Mouse (Mus musculus): Measurements from ENCODE around the gene Rprd1b. TPM values are rescaled to one million over a fixed set of nuclear protein-coding genes. Genes with fewer than 3 reads are reported as not detected.

The Rprd1b gene
- polyA plus RNA-seq, 1 experiment, result 14.7 TPM

DNA sequence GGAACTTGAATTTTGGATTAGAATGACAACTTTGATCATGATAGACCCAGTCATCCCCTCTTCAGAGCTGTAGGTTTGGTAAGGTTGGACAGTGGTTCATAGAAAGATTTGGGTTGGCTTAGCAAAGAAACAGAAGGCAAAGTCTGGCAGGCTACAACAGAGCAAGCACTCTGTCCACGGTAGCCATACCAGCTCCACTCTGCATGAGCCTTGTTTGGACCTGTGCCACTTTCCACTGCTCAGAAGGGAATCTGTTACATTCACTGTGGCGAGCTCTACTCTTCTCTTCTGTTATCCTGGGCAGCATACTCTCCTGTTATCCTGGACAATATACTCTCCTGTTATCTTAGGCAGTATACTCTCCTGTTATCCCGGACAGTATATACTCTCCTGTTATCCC, 29.5 kb upstream of the Rprd1b start:
- no peak overlapping the region for H3K4me3 ChIP-seq (ENCODE audit: insufficient read depth, low read length)
- no peak overlapping the region for H3K27ac ChIP-seq (ENCODE audit: insufficient read depth, low read depth, low read length)
- no peaks in the 10 kb centered on the region for H3K4me1 ChIP-seq (ENCODE audit: control insufficient read depth, insufficient read depth, low read length)
- TF ChIP-seq POLR2A (IDR thresholded peaks at IDR 0.05; ENCODE audit: borderline replicate concordance, low read depth, low read length) (no peak), CTCF (IDR thresholded peaks at IDR 0.05; ENCODE audit: low read depth, low read length) (no peak)

DNA sequence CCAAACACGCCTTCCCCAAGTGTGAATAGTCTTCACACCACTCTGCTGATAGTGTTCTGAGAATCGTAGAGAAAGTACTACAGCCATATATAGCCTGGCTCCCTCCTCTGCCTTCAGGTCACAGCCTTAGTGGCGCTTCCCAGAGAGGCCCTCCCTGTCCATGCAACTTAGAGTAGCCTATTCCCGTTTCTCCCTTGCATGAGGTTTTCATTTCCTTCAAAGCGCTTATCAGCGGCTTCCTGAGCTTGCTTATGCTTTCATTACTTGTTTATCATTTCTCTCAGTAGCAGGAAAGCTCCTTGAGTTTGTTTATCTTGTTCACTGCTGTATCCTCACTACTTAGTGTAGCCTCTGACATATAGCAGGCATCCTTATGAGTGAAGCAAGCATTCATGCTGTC, 23.7 kb upstream of the Rprd1b start:
- Histone ChIP-seq H3K4me3 (ENCODE audit: insufficient read depth, low read length) (no peak overlapping the region), H3K27ac (ENCODE audit: insufficient read depth, low read depth, low read length) (no peak overlapping the region), H3K4me1 (ENCODE audit: control insufficient read depth, insufficient read depth, low read length) (no peaks in the 10 kb centered on the region)
- TF ChIP-seq CTCF (IDR thresholded peaks at IDR 0.05; ENCODE audit: low read depth, low read length) (no peak), POLR2A (IDR thresholded peaks at IDR 0.05; ENCODE audit: borderline replicate concordance, low read depth, low read length) (no peak)

DNA sequence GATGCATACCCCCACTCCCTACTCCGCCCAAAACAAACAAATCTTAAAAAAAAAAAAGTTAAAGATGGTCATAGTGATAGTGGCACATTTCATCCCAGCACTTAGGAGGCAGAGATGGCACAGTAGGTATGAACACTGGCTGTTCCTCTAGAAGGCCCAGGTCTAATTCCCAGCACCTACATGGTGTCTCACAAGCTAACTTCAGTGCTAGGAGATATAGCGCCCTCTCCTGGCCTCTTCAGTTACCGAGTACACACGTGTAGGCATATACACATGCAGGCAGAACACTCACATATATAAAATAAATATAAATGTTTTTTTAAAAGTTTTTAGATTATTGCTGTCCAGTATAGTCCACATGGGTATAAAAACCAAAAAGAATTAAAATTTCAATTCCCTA, 22.7 kb upstream of the Rprd1b start:
- TF ChIP-seq CTCF (IDR thresholded peaks at IDR 0.05; ENCODE audit: low read depth, low read length) (no peak), POLR2A (IDR thresholded peaks at IDR 0.05; ENCODE audit: borderline replicate concordance, low read depth, low read length) (no peak)
- H3K4me3 ChIP-seq (ENCODE audit: insufficient read depth, low read length), result no peak overlapping the region
- no peak overlapping the region for H3K27ac ChIP-seq (ENCODE audit: insufficient read depth, low read depth, low read length)
- H3K4me1 ChIP-seq (ENCODE audit: control insufficient read depth, insufficient read depth, low read length), result no peaks in the 10 kb centered on the region

DNA sequence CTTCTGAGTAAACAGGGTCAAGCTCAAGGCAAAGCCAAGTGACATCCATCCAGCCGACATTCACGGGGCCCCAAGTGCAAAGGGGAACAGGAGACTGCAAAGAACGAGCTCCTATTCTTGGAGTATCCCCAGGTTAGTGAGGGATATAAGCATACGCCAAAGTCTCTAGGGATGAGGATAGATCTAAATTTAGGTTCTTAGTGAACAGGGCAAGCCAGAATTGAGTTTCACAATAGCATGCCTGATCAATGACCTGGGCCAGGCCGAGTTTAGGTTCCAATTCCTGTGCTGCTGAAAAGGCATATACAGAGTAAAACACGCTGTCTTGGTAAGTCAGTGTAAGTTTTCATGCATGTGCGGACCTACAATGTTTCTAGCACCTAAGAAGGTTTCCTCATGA, 18.9 kb upstream of the Rprd1b start:
- Histone ChIP-seq H3K4me3 (ENCODE audit: insufficient read depth, low read length) (no peak overlapping the region), H3K4me1 (ENCODE audit: control insufficient read depth, insufficient read depth, low read length) (peaks cover 2% of the 10 kb centered on the region; the same call in 1 of the 2 replicates), H3K27ac (ENCODE audit: insufficient read depth, low read depth, low read length) (no peak overlapping the region)
- TF ChIP-seq CTCF (IDR thresholded peaks at IDR 0.05; ENCODE audit: low read depth, low read length), result no peak

DNA sequence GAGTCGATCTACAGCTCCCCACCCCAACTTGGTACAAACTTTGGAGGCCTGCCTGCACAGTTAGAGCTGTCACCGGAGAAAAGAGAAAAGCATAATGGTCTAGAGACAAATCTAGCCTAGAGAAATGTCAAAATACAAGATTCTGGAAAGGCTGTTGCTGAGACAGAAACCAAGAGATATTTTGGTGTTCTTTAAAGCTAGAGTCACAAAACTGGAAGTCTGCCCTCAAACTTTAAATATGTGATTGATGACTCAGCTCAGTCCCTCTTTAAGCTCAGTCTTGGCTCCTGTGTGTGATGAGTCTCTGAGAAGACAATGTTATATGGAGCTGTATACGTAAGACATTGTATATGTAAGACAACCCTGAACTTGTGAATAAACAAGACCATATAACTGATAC, 15.7 kb upstream of the Rprd1b start:
- no peak overlapping the region for H3K27ac ChIP-seq (ENCODE audit: insufficient read depth, low read depth, low read length)
- H3K4me3 ChIP-seq (ENCODE audit: insufficient read depth, low read length), result no peak overlapping the region
- H3K4me1 ChIP-seq (ENCODE audit: control insufficient read depth, insufficient read depth, low read length), result peaks cover 2% of the 10 kb centered on the region; the same call in 1 of the 2 replicates
- TF ChIP-seq POLR2A (IDR thresholded peaks at IDR 0.05; ENCODE audit: borderline replicate concordance, low read depth, low read length) (no peak), CTCF (IDR thresholded peaks at IDR 0.05; ENCODE audit: low read depth, low read length) (no peak)

DNA sequence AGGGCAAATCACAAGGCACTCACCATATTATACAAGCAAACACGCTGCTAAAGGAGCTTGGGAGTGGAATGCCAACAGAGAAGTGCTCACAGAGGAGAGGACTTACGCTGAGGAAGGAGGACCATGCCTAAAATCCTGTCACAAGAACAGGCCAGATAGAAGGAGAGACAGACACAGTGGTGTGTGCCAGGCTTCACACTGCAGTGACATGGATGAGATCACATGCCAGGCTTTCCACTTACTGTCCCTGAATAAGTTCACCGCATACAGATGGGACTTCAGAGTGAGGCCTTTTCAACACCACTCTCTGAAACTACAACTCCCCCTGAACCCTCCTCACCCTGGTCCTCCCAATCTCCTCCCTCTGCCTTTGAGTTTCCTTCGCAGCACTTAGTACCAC, 11.0 kb upstream of the Rprd1b start:
- TF ChIP-seq POLR2A (IDR thresholded peaks at IDR 0.05; ENCODE audit: borderline replicate concordance, low read depth, low read length) (no peak), CTCF (IDR thresholded peaks at IDR 0.05; ENCODE audit: low read depth, low read length) (no peak)
- no peak overlapping the region for H3K27ac ChIP-seq (ENCODE audit: insufficient read depth, low read depth, low read length)
- H3K4me3 ChIP-seq (ENCODE audit: insufficient read depth, low read length), result no peak overlapping the region
- H3K4me1 ChIP-seq (ENCODE audit: control insufficient read depth, insufficient read depth, low read length), result peaks cover 9% of the 10 kb centered on the region

DNA sequence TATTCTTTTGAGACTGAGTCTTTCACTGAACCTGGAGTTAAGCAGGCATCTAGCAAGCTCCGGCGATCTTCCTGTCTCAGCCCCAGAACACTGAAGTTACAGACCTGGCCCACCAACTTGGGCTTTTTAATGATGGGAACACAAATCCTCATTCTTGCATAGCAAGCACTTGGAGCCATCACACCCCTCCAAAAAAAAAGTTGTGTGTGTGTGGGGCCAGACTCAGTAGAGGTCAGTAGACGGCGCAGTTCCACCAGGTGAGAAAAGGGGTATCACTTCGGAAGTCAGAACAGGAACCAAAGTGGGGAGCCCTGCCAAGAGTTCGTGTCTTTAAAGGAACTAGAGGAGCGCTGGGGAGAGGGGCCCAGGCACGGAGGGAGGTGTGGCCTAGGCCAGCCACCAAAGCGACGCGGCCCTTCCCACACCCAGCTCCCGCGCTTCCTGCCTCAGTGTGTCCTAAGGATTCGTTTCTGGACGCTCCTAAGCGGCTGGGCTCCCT, 393 bp upstream of the Rprd1b start:
- Histone ChIP-seq H3K27ac (ENCODE audit: insufficient read depth, low read depth, low read length) (peak overlapping the region; percentile 80), H3K4me1 (ENCODE audit: control insufficient read depth, insufficient read depth, low read length) (peaks cover 16% of the 10 kb centered on the region), H3K4me3 (ENCODE audit: insufficient read depth, low read length) (peak overlapping the region; percentile 90)
- no peak for TF ChIP-seq POLR2A (IDR thresholded peaks at IDR 0.05; ENCODE audit: borderline replicate concordance, low read depth, low read length)
- TF ChIP-seq CTCF (IDR thresholded peaks at IDR 0.05; ENCODE audit: low read depth, low read length), result 0 out of 2 replicates have a peak, but pooled peaks have one; percentile 10

DNA sequence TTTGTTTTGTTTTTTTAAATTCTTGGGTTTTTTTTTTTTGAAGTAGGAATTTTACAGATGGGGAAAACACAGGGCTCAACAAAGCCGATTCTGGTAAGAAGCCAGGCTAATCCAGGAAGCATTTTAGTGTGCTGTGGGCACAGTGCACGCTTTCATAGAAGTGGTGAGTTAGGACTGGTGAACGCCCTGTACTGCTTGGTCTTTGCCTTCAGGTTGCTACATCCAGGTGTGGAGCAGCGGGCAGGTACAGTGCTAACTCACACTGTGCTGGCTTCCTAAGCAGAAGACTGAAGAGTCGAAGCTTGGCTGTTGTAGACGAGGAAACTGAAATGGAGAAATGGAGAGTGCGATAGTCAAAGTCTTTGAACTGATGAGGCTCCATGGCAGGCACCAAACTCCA, 1.7 kb downstream of the Rprd1b start:
- TF ChIP-seq POLR2A (IDR thresholded peaks at IDR 0.05; ENCODE audit: borderline replicate concordance, low read depth, low read length), result no peak
- Histone ChIP-seq H3K4me3 (ENCODE audit: insufficient read depth, low read length) (peak overlapping the region; percentile 90), H3K27ac (ENCODE audit: insufficient read depth, low read depth, low read length) (no peak overlapping the region), H3K4me1 (ENCODE audit: control insufficient read depth, insufficient read depth, low read length) (peaks cover 17% of the 10 kb centered on the region)

DNA sequence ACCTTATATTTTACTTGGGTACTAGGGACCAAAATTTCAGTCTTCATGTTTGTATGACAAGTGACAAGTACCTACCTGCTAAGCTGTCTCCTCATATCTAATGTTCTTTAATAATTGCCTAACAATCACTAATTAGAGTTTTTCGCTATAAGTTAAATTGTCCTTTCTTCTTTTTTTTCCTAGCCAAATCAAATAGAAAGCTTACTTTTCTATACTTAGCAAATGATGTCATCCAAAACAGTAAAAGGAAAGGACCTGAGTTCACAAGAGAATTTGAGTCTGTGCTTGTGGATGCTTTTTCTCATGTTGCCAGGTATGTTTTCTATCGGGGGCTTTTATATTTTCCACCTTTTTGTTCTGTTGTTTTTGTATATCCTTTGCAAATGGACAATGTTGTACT, 7.5 kb downstream of the Rprd1b start:
- H3K4me1 ChIP-seq (ENCODE audit: control insufficient read depth, insufficient read depth, low read length), result peaks cover 10% of the 10 kb centered on the region

DNA sequence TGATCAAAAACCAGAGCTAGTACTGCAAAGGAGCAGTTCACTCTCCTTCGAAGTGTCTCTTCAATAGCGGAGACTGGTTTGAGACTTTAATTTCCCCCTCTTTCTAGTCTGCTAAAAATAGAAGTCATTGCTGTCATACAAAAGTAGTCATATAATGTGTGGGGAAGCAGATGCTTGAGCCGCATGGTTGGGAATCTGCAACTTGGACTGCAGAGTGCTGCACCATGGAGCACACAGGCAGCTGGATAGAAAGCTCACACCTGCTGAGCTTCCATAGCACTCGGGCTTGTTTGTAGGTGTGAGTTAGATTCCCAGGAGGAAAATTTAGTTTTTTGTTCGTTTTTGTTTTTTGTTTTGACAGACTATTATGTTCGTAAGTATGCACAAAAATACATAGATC, 8.1 kb downstream of the Rprd1b start:
- no peak overlapping the region for H3K4me3 ChIP-seq (ENCODE audit: insufficient read depth, low read length)
- TF ChIP-seq POLR2A (IDR thresholded peaks at IDR 0.05; ENCODE audit: borderline replicate concordance, low read depth, low read length) (no peak), CTCF (IDR thresholded peaks at IDR 0.05; ENCODE audit: low read depth, low read length) (no peak)
- H3K4me1 ChIP-seq (ENCODE audit: control insufficient read depth, insufficient read depth, low read length), result peaks cover 8% of the 10 kb centered on the region
- no peak overlapping the region for H3K27ac ChIP-seq (ENCODE audit: insufficient read depth, low read depth, low read length)

More for the DNA sequence above, 7.5 kb downstream of the Rprd1b start:
- no peak for TF ChIP-seq CTCF (IDR thresholded peaks at IDR 0.05; ENCODE audit: low read depth, low read length)
- no peak for TF ChIP-seq POLR2A (IDR thresholded peaks at IDR 0.05; ENCODE audit: borderline replicate concordance, low read depth, low read length)
- Histone ChIP-seq H3K27ac (ENCODE audit: insufficient read depth, low read depth, low read length) (no peak overlapping the region), H3K4me3 (ENCODE audit: insufficient read depth, low read length) (no peak overlapping the region)

DNA sequence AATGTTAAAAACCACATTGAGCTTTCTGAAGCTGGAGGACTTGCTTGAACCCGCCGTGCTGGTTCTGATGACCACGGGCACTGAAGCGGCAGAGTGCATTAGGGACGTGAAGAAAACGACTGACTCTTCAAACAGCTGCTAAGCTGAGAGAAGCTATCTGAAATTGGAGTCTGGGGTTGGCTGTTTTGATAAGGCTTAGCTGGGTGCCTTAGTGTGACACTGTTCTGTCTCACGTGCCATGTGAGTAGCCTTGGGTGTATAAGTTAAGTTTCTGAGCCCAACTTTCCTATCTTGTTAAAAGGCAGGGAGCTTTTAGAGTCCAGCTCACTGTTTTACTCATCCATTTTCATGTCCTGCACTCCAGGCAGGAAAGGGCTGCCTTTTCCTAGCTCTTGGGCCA, 8.7 kb downstream of the Rprd1b start:
- Histone ChIP-seq H3K27ac (ENCODE audit: insufficient read depth, low read depth, low read length) (no peak overlapping the region), H3K4me1 (ENCODE audit: control insufficient read depth, insufficient read depth, low read length) (peaks cover 8% of the 10 kb centered on the region), H3K4me3 (ENCODE audit: insufficient read depth, low read length) (no peak overlapping the region)
- TF ChIP-seq CTCF (IDR thresholded peaks at IDR 0.05; ENCODE audit: low read depth, low read length) (no peak), POLR2A (IDR thresholded peaks at IDR 0.05; ENCODE audit: borderline replicate concordance, low read depth, low read length) (no peak)
